Mouse (Mus musculus) forebrain, postnatal 0 days (tissue): ENCODE results near the gene Frmd5. TPM values are rescaled to one million over a fixed set of nuclear protein-coding genes. Genes with fewer than 3 reads are reported as not detected.

Source experiments
- ATAC-seq: fragments of 200-750 bp; cut with Nextera tagmentation; 2 replicates; pipeline ENCODE4 v1.8.0; 2017; ENCODE audit warnings: mild to moderate bottlenecking, moderate library complexity
- DNase-seq: peaks from one replicate; pipeline ENCODE4 v3.0.0-alpha.2; 2015
- H3K27ac ChIP-seq: fragments of 300-500 bp; sonication (generic); 2 replicates; pipeline ENCODE4 v1.5.1; 2014; ENCODE audit warnings: low read depth, mild to moderate bottlenecking, antibody characterized with exemption, low read length, moderate library complexity, mixed read lengths
- H3K27me3 ChIP-seq: fragments of 300-500 bp; sonication (generic); 2 replicates; pipeline ENCODE4 v1.6.1; 2014; ENCODE audit warnings: mild to moderate bottlenecking, low read length, mixed read lengths; ENCODE audit not compliant: insufficient read depth
- H3K36me3 ChIP-seq: fragments of 300-500 bp; sonication (generic); 2 replicates; pipeline ENCODE4 v1.6.1; 2014; ENCODE audit warnings: mild to moderate bottlenecking, moderate library complexity; ENCODE audit not compliant: insufficient read depth
- H3K4me1 ChIP-seq: fragments of 300-500 bp; sonication (generic); 2 replicates; pipeline ENCODE4 v1.6.1; 2014; ENCODE audit warnings: antibody characterized with exemption; ENCODE audit not compliant: insufficient read depth
- H3K4me2 ChIP-seq: fragments of 300-500 bp; sonication (generic); 2 replicates; pipeline ENCODE4 v1.6.1; 2014; ENCODE audit warnings: low read depth, mild to moderate bottlenecking, moderate library complexity
- H3K4me3 ChIP-seq: fragments of 300-500 bp; sonication (generic); 2 replicates; pipeline ENCODE4 v1.5.1; 2014; ENCODE audit warnings: low read depth, low read length, mixed read lengths
- H3K9ac ChIP-seq: fragments of 300-500 bp; sonication (generic); 2 replicates; pipeline ENCODE4 v1.6.1; 2014; ENCODE audit warnings: mild to moderate bottlenecking
- H3K9me3 ChIP-seq: fragments of 300-500 bp; sonication (generic); 2 replicates; pipeline ENCODE4 v1.6.1; 2016; ENCODE audit warnings: low read length
- CTCF ChIP-seq: sonication (generic); IDR thresholded peaks from 2 replicates; pipeline ENCODE4 v1.5.1; 2016; ENCODE audit warnings: antibody characterized with exemption, control low read depth, low read depth
- WGBS: fragments of 180-500 bp; shearing (Covaris S2); extraction: QIAGEN DNeasy Blood & Tissue Kit; methylation state at CpG from one replicate; pipeline ENCODE4 v1.1.7; 2014; 5-methylcytosine and 5-hydroxymethylcytosine counted together
- polyA plus RNA-seq: library from polyadenylated mRNA; unstranded; fragments of >200 nt; fragmentation: Nextera tagmentation; extraction: Ambion mirVana; gene quantifications from 2 replicates; pipeline ENCODE4 v1.2.1, GENCODE M21; 2015
- total RNA-seq: library from RNA; depleted of rRNA; stranded (reverse); fragments of >200 nt; gene quantifications from 2 replicates; pipeline ENCODE4 v1.2.3, GENCODE M21; 2014

Gene Frmd5
- total and polyA plus RNA-seq, 2 experiments from 2014 or later: 15.7 to 53.3 TPM

- Histone ChIP-seq H3K27ac (no peak overlapping the region), H3K4me1 (no peaks in the 10 kb centered on the region; the same call in none of the 2 replicates), H3K4me2 (no peak overlapping the region), H3K4me3 (no peak overlapping the region), H3K9ac (no peak overlapping the region), H3K27me3 (no peaks in the 10 kb centered on the region), H3K9me3 (no peaks in the 10 kb centered on the region), H3K36me3 (no peaks in the 10 kb centered on the region)
- DNase-seq: no peak
- ATAC-seq: no peak
- WGBS: 86% methylated on average over 9 of the region's 9 CpGs
- TF ChIP-seq CTCF: no peak
Measured at GRCm38 (mm10) chr2:121614483-121615198, 192.2 kb downstream of the Frmd5 start.

DNA sequence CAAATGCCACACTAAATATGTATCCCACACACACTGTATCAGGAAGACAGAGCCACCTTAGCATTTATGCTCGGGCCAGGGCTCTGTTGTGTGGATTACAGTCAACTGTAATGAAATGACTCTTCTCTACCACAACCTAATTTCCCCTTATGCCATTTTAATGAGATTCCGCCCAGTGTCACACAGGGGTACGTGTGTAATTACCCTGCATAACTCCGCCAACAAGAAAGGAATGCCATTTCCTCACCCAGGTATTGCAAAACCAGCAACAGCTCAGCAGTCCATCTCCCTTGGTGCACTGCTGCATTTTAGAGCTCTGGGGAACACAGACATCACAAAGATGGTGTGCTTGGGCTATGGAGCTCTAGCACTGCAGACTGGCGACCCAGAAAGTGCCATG, 194.8 kb downstream of the Frmd5 start:
- Histone ChIP-seq H3K9me3 (no peaks in the 10 kb centered on the region), H3K27me3 (no peaks in the 10 kb centered on the region), H3K27ac (no peak overlapping the region), H3K4me3 (no peak overlapping the region), H3K36me3 (no peaks in the 10 kb centered on the region), H3K4me2 (no peak overlapping the region), H3K9ac (no peak overlapping the region), H3K4me1 (no peaks in the 10 kb centered on the region; the same call in none of the 2 replicates)
- peak; percentile 47; the same call in 1 of the 2 replicates for ATAC-seq
- TF ChIP-seq CTCF: no peak
- WGBS: 49% methylated on average over 5 of the region's 5 CpGs
- DNase-seq: no peak

DNA sequence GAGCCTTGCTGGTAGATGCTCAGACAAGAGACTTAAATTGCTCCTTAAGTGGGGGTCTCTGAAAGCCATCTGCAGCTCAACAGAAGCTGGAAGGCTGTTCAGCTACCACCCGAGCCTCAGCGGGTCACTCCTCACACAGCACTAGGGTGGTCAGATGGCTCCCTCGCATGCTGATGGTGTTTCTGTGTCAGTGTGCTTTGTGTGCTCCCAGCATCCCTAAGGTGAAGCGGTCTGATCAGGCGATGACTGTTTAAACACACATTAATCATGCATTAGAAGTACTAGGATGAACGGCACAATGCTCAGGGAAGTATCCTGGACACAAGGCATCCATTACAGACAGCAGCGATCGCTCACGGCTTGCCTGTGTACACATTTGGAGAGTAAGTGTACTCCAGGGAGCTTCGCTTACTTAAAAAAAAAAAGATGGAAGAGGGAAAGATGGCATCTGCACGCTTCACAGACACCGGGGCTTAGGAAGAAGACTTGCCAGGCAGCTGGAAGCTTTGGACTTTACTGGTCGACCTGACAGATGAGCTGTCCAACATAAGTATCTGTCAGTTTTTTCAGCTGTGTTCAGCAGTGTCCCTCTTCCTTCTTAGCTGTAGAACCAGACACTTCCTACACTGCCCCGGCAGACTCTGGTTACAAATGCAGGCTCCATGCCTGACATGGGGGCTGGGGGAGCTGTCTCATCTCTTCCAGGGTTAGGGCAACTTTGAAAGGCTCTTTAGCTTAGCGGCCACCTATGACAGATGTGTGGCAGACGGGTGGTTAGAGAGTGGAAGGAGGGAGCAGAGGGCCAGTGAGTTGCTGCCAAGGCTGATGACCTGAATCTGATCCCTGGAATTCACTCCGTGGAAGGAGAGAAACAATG, 196.6 kb downstream of the Frmd5 start:
- H3K27ac ChIP-seq: 0 out of 2 replicates have a peak overlapping the region, but pooled peaks have one; percentile 15
- no peaks in the 10 kb centered on the region for H3K36me3 ChIP-seq
- TF ChIP-seq CTCF: no peak
- ATAC-seq (no peak), DNase-seq (no peak)
- H3K9ac ChIP-seq: no peak overlapping the region
- no peaks in the 10 kb centered on the region for H3K9me3 ChIP-seq
- no peaks in the 10 kb centered on the region; the same call in none of the 2 replicates for H3K4me1 ChIP-seq
- H3K4me2 ChIP-seq: no peak overlapping the region
- H3K27me3 ChIP-seq: no peaks in the 10 kb centered on the region
- WGBS: 62% methylated on average over 17 of the region's 17 CpGs
- H3K4me3 ChIP-seq: no peak overlapping the region

DNA sequence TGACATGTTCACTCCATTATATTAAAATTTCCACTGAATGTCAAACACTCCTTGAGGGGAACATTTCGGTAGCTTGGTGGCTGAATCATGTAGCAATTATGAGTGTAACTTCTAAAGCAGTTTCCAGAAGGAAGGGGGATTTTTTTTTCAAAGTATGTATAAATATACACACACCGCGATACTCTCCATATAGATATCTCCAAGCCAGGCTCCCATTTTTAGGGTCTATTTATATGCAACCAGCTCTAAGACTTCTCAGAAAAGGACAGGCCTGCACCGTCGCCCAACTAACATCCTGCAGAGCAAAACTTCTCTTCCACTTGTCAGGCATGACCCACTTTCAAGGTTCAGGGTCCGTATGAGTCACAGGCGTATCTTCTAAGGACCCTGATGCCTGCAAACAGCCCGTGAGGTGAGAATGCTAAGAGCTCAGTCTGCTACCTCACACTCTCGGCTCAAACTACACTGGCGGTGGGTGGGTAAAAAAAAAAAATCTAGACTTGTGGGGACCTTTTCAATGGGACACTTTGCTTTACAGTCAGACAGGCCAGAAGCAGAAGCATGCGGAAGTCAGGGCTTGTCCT, 197.7 kb downstream of the Frmd5 start:
- H3K27me3 ChIP-seq: no peaks in the 10 kb centered on the region
- H3K4me2 ChIP-seq: no peak overlapping the region
- H3K4me3 ChIP-seq: no peak overlapping the region
- 79% methylated on average over 11 of the region's 11 CpGs for WGBS
- no peak overlapping the region for H3K27ac ChIP-seq
- no peaks in the 10 kb centered on the region for H3K9me3 ChIP-seq
- DNase-seq (no peak), ATAC-seq (0 out of 2 replicates have a peak, but pooled peaks have one; percentile 20)
- no peak overlapping the region for H3K9ac ChIP-seq
- no peaks in the 10 kb centered on the region for H3K36me3 ChIP-seq
- no peaks in the 10 kb centered on the region; the same call in none of the 2 replicates for H3K4me1 ChIP-seq
- no peak for TF ChIP-seq CTCF

DNA sequence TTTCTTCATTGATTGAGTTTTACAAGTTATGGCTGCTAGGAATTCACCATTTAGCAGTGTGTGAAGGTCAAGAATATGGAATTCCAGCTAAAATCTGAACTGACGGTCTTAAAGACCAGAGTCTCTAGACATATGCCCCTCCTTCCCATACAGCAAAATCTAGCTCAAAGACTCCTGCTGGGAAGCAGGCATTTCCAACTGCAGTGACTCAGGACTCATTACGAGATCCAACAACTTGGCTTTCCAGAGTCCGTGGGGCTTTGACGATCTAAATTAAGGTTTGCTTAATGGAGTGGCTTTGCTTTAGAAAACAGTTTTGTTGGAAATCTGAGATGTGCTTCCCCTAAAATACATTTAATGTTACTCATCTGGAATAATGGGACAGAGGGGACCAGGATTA, 204.5 kb downstream of the Frmd5 start:
- Histone ChIP-seq H3K9ac (no peak overlapping the region), H3K4me1 (no peaks in the 10 kb centered on the region), H3K36me3 (no peaks in the 10 kb centered on the region), H3K27ac (no peak overlapping the region), H3K27me3 (no peaks in the 10 kb centered on the region), H3K9me3 (no peaks in the 10 kb centered on the region), H3K4me3 (no peak overlapping the region), H3K4me2 (no peak overlapping the region)
- WGBS: 13% methylated on average over 4 of the region's 4 CpGs
- DNase-seq (no peak), ATAC-seq (no peak)
- no peak for TF ChIP-seq CTCF

DNA sequence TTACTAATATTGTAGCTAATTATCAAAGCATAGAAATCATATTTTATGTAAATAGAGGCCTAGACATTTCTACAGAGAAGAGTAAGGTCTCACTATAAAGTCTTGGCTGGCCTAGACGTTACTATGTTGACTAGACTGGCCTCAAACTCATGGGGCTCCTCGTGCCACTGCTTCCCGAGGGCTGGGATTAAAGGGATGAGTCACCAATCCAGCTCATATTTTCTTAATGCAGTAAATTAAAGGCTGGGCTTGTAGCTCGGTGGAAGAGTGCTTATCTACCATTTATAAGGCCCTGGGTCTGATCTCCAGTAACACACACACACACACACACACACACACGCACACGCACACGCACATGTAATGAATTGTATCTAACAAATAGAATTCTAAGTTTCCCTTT, 205.3 kb downstream of the Frmd5 start:
- Histone ChIP-seq H3K27me3 (no peaks in the 10 kb centered on the region), H3K27ac (no peak overlapping the region), H3K4me3 (no peak overlapping the region), H3K36me3 (no peaks in the 10 kb centered on the region), H3K9ac (no peak overlapping the region), H3K4me1 (no peaks in the 10 kb centered on the region), H3K4me2 (no peak overlapping the region), H3K9me3 (no peaks in the 10 kb centered on the region)
- DNase-seq (no peak), ATAC-seq (no peak)
- 60% methylated on average over 7 of the region's 7 CpGs for WGBS
- TF ChIP-seq CTCF: no peak
